Mouse (Mus musculus) kidney, embryonic 14.5 days (tissue): ENCODE measurements around the gene AI837181. TPM values are rescaled to one million over a fixed set of nuclear protein-coding genes. Genes with fewer than 3 reads are reported as not detected.

Experiments
- ATAC-seq: fragments of 200-750 bp; cut with Nextera tagmentation; 2 replicates; pipeline ENCODE4 v1.8.0; 2017; ENCODE audit warnings: moderate number of reproducible peaks, mild to moderate bottlenecking, moderate TSS enrichment, moderate library complexity; ENCODE audit not compliant: low FRiP score, low TSS enrichment
- H3K27ac ChIP-seq: fragments of 300-500 bp; sonication (generic); 2 replicates; pipeline ENCODE4 v1.5.1; 2014; ENCODE audit warnings: low read depth, mild to moderate bottlenecking, low read length, moderate library complexity, mixed read lengths
- H3K27me3 ChIP-seq: fragments of 300-500 bp; sonication (generic); 2 replicates; pipeline ENCODE4 v1.6.1; 2014; ENCODE audit warnings: mild to moderate bottlenecking, low read length; ENCODE audit not compliant: control insufficient read depth, insufficient read depth
- H3K36me3 ChIP-seq: fragments of 300-500 bp; sonication (generic); 2 replicates; pipeline ENCODE4 v1.6.1; 2014; ENCODE audit warnings: low read length, mixed read lengths; ENCODE audit not compliant: control insufficient read depth, insufficient read depth
- H3K4me1 ChIP-seq: fragments of 300-500 bp; sonication (generic); 2 replicates; pipeline ENCODE4 v1.6.1; 2014; ENCODE audit warnings: low read length, mixed read lengths; ENCODE audit not compliant: control insufficient read depth, insufficient read depth
- H3K4me2 ChIP-seq: fragments of 300-500 bp; sonication (generic); replicated peaks from 2 replicates; pipeline ENCODE4 v1.6.1; 2014; ENCODE audit warnings: low read depth, mild to moderate bottlenecking, low read length
- H3K4me3 ChIP-seq: fragments of 300-500 bp; sonication (generic); 2 replicates; pipeline ENCODE4 v1.5.1; 2014; ENCODE audit warnings: mild to moderate bottlenecking, low read length
- H3K9ac ChIP-seq: fragments of 300-500 bp; sonication (generic); 2 replicates; pipeline ENCODE4 v1.6.1; 2014; ENCODE audit warnings: low read depth, mild to moderate bottlenecking, low read length, moderate library complexity
- H3K9me3 ChIP-seq: fragments of 300-500 bp; sonication (generic); 2 replicates; pipeline ENCODE4 v1.6.1; 2016; ENCODE audit warnings: low read length; ENCODE audit not compliant: control insufficient read depth
- WGBS: fragments of 180-500 bp; shearing (Covaris S2); extraction: QIAGEN DNeasy Blood & Tissue Kit; methylation state at CpG from one replicate; pipeline ENCODE4 v1.1.7; 2014; 5-methylcytosine and 5-hydroxymethylcytosine counted together
- polyA plus RNA-seq: library from polyadenylated mRNA; unstranded; fragments of >200 nt; fragmentation: Nextera tagmentation; extraction: Ambion mirVana; gene quantifications from 2 replicates; pipeline ENCODE4 v1.2.1, GENCODE M21; 2014

AI837181 gene
- polyA plus RNA-seq, 1 experiment from 2014 or later: 40.8 TPM

DNA sequence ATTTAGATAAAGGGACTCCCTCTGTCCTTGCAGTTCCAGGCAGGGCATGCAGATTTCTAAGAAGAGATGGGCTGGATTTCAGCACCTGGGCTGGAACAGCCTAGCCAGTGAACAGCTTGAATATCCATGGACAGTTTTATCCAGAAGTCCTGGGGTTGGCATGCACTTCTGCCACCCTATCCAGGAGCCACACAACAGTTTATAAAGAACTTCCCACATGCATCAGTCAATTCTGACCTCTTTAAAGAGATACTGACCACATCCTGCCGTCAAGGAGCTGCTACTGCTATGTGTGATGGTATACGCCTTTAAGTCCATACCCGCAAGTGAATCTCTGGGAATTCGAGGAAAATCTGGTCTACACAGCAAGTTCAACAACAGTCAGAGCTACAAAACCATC is 4.3 kb downstream of the AI837181 start:
- H3K4me3 ChIP-seq: no peak overlapping the region
- WGBS: 88% methylated on average over 4 of the region's 4 CpGs
- no peak overlapping the region for H3K27ac ChIP-seq
- no peaks in the 10 kb centered on the region for H3K27me3 ChIP-seq
- no peak overlapping the region for H3K4me2 ChIP-seq
- peaks cover 30% of the 10 kb centered on the region for H3K4me1 ChIP-seq
- H3K36me3 ChIP-seq: peaks cover 15% of the 10 kb centered on the region
- no peak for ATAC-seq
- no peak overlapping the region for H3K9ac ChIP-seq
- no peaks in the 10 kb centered on the region for H3K9me3 ChIP-seq

GRCm38 (mm10) chr19:5429806-5430205 is 4.9 kb downstream of the AI837181 start:
- H3K27me3 ChIP-seq: no peaks in the 10 kb centered on the region
- H3K9ac ChIP-seq: no peak overlapping the region
- H3K4me3 ChIP-seq: no peak overlapping the region
- H3K4me2 ChIP-seq: no peak overlapping the region
- no peak for ATAC-seq
- 82% methylated on average over 8 of the region's 8 CpGs for WGBS
- H3K4me1 ChIP-seq: peaks cover 30% of the 10 kb centered on the region
- H3K9me3 ChIP-seq: no peaks in the 10 kb centered on the region
- peaks cover 15% of the 10 kb centered on the region for H3K36me3 ChIP-seq
- no peak overlapping the region for H3K27ac ChIP-seq

DNA sequence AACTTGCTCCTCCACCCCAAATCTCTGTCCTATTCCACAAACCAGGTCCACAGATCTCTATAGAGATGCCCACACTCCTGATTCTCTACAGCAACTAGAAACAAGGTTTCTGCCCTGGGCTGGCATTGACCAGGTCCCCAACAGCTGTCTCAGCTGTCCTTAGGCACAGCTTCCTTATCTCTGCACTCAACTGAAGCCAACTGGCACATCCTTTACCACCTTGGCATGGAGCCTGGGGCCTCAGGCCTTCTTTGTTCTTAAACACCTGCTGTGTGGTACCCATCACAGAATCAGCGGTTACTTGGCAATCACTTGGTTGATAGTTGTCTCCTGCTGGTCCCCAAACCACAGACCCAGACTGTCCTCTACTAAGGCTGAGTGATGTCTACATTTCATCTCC is 5.5 kb downstream of the AI837181 start:
- Histone ChIP-seq H3K36me3 (peaks cover 15% of the 10 kb centered on the region), H3K4me3 (no peak overlapping the region), H3K4me1 (peaks cover 30% of the 10 kb centered on the region), H3K9me3 (no peaks in the 10 kb centered on the region), H3K4me2 (no peak overlapping the region), H3K27me3 (no peaks in the 10 kb centered on the region), H3K27ac (no peak overlapping the region), H3K9ac (no peak overlapping the region)
- WGBS: 100% methylated on average over 1 of the region's 1 CpGs
- no peak for ATAC-seq

GRCm38 (mm10) chr19:5431911-5432464 is 7.0 kb downstream of the AI837181 start:
- Histone ChIP-seq H3K9ac (no peak overlapping the region), H3K4me2 (no peak overlapping the region), H3K36me3 (peaks cover 3% of the 10 kb centered on the region), H3K4me1 (peaks cover 18% of the 10 kb centered on the region), H3K9me3 (no peaks in the 10 kb centered on the region), H3K27me3 (no peaks in the 10 kb centered on the region), H3K27ac (no peak overlapping the region), H3K4me3 (no peak overlapping the region)
- no peak for ATAC-seq
- WGBS: 76% methylated on average over 4 of the region's 4 CpGs

DNA sequence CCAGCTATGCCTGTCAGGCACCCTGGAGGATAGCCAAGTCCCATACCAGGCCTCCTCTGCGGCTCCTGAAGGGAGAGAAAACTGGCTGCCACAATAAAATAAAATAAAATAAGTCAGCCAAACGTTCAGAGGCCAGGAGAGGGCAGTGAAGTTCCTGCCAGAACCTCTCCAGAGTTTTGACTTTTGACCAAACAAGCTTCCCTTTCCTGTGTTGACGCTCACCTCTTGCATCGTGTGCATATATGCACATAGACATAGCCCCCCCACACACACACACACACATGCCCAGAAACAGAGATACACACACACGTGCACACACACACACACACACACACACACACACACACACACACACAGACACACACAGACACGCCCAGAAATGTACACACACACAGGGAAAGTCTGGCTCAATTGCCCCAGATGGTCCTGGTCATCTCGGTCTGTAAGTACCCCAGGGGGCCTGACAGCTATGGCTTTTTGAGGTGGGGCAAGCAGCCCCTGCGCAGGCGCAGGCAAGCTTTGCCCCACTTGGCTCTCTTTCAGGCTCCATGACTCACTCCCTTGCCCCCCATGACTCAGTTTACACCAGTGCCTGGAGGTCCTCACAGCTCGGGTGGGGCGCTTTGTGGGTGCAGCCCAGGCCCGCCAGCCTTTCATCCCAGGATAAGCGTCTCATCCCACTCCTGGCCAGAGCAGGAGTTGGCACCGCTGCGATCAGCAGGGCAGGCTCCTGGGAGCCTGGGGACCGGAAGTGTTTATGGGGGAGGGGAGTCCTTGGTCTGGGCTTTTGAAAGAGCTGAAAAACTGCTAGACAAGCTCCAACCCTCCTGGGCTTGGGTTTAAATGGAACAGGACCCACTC is 8.3 kb downstream of the AI837181 start:
- 9% methylated on average over 16 of the region's 16 CpGs for WGBS
- peak; percentile 75 for ATAC-seq
- Histone ChIP-seq H3K4me1 (peaks cover 18% of the 10 kb centered on the region), H3K27ac (peak overlapping the region; percentile 61), H3K4me3 (peak overlapping the region; percentile 26), H3K4me2 (peak overlapping the region; percentile 60), H3K36me3 (no peaks in the 10 kb centered on the region), H3K9ac (peak overlapping the region; percentile 46), H3K9me3 (no peaks in the 10 kb centered on the region), H3K27me3 (no peaks in the 10 kb centered on the region)

DNA sequence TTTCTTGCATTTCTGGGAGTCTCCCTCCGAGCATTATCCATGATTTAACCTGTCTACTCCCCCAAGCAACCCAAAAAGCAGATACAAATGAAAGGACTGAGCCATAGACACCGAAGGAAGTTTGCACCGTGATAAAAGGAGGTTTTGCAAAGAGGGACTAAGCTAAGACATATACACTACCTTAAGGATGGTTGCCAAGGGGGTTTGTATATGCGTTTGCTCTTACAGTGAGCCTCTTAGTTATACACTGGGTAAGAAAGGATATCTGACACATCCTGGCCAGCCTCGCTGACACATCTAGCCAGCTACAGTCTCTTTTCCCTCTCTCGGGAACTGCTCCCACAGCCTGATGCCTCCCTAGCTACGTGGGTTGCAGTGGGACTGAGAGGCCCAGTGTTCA is 9.0 kb downstream of the AI837181 start:
- no peaks in the 10 kb centered on the region for H3K36me3 ChIP-seq
- H3K4me1 ChIP-seq: peaks cover 18% of the 10 kb centered on the region
- no peaks in the 10 kb centered on the region for H3K9me3 ChIP-seq
- H3K27me3 ChIP-seq: no peaks in the 10 kb centered on the region
- H3K4me2 ChIP-seq: peak overlapping the region; percentile 60; the same call in 1 of the 2 replicates
- no peak overlapping the region for H3K4me3 ChIP-seq
- no peak for ATAC-seq
- no peak overlapping the region for H3K27ac ChIP-seq
- WGBS: 65% methylated on average over 7 of the region's 7 CpGs
- H3K9ac ChIP-seq: no peak overlapping the region; the same call in 1 of the 2 replicates

DNA sequence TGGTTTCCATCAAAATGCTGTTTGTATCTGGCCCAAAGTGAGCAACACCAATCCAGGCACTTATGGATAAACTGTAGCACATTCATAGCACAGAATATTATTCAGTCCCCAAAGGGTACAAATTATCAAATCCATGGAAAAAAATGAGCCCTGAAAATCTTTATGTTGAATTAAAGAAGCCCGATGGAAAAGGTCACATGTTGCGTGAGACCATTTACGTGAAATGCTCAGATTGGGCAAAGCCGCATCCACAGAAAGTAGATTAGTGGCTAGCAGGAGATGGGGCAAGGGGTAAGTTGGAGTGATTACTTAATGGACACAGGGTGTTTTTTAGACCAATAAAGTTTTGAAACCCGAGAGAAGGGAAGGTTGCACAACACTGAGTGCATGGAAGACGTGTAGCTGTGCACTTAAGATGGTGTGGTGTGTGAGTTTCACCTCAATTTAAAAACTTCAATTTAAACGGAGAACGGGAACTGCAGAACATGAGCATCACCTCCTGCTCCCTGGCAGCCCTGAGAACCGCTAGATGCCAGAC is 19.5 kb downstream of the AI837181 start:
- Histone ChIP-seq H3K27me3 (peaks cover 27% of the 10 kb centered on the region), H3K9ac (no peak overlapping the region), H3K4me3 (no peak overlapping the region), H3K4me1 (no peaks in the 10 kb centered on the region; the same call in 1 of the 2 replicates), H3K27ac (no peak overlapping the region), H3K4me2 (no peak overlapping the region), H3K36me3 (no peaks in the 10 kb centered on the region), H3K9me3 (no peaks in the 10 kb centered on the region; the same call in 1 of the 2 replicates)
- no peak for ATAC-seq
- WGBS: 63% methylated on average over 9 of the region's 9 CpGs

DNA sequence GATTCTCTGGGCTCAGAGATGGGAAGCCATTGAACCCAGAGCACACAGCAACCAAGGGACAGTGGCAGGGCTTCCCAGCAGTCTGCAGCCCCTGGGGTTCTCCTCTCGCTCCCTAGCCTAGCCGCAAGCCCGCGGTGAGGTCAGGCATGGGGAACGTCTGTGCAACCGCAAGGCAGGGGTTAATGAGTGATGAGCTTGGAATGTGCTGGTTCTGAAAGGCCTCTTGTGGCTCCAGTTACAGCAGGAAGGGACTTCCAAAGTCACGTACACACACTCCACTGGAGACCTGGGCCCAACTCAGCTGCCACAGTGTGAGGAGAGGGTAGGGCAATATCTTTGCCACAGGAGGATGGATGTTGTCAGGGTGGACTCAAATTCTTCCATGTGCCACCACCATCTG is 20.0 kb downstream of the AI837181 start:
- WGBS: 31% methylated on average over 7 of the region's 7 CpGs
- Histone ChIP-seq H3K27ac (no peak overlapping the region), H3K9me3 (no peaks in the 10 kb centered on the region; the same call in 1 of the 2 replicates), H3K4me1 (no peaks in the 10 kb centered on the region; the same call in 1 of the 2 replicates), H3K27me3 (peaks cover 30% of the 10 kb centered on the region), H3K4me3 (no peak overlapping the region), H3K4me2 (no peak overlapping the region), H3K36me3 (no peaks in the 10 kb centered on the region), H3K9ac (no peak overlapping the region)
- ATAC-seq: no peak

- no peaks in the 10 kb centered on the region; the same call in 1 of the 2 replicates for H3K4me1 ChIP-seq
- no peak overlapping the region for H3K9ac ChIP-seq
- no peaks in the 10 kb centered on the region for H3K36me3 ChIP-seq
- 83% methylated on average over 5 of the region's 5 CpGs for WGBS
- H3K27me3 ChIP-seq: peaks cover 30% of the 10 kb centered on the region
- H3K9me3 ChIP-seq: no peaks in the 10 kb centered on the region
- no peak overlapping the region for H3K27ac ChIP-seq
- no peak overlapping the region for H3K4me3 ChIP-seq
- ATAC-seq: no peak
- no peak overlapping the region for H3K4me2 ChIP-seq
These were observed 20.8 kb downstream of the AI837181 start for GRCm38 (mm10) chr19:5445747-5446146.
